Mouse (Mus musculus): ENCODE data around the gene Tbc1d7. TPM values are rescaled to one million over a fixed set of nuclear protein-coding genes. Genes with fewer than 3 reads are reported as not detected.
A peak's percentile ranks its signal among the peaks of the same experiment; 100 is the strongest.

Tbc1d7 gene
- polyA plus RNA-seq, 1 experiment: 8.6 TPM

- 96% methylated on average over 12 of the region's 12 CpGs for WGBS
- DNase-seq: no peak
- Histone ChIP-seq H3K4me3 (ENCODE audit: control insufficient read depth, insufficient read depth, low read length) (no peak overlapping the region), H3K27ac (ENCODE audit: control insufficient read depth, insufficient read depth, low read length) (no peak overlapping the region), H3K4me1 (replicated peaks; ENCODE audit: control insufficient read depth, insufficient read depth, low read length) (peaks cover 9% of the 10 kb centered on the region; the same call in 1 of the 2 replicates), H3K36me3 (ENCODE audit: control insufficient read depth, insufficient read depth, low read length) (no peaks in the 10 kb centered on the region), H3K27me3 (ENCODE audit: control insufficient read depth, insufficient read depth, low read length) (no peaks in the 10 kb centered on the region)
- no peak for TF ChIP-seq CTCF (IDR thresholded peaks at IDR 0.05; ENCODE audit: borderline replicate concordance, control insufficient read depth, extremely low read depth, insufficient read depth, low read length, poor library complexity)
Observed at GRCm38 (mm10) chr13:43206118-43206683, 34.9 kb upstream of the Tbc1d7 start.

GRCm38 (mm10) chr13:43203641-43204040 lies 32.3 kb upstream of the Tbc1d7 start:
- H3K36me3 ChIP-seq (ENCODE audit: control insufficient read depth, insufficient read depth, low read length): no peaks in the 10 kb centered on the region
- WGBS: 62% methylated on average over 5 of the region's 5 CpGs
- DNase-seq: no peak

GRCm38 (mm10) chr13:43203234-43203633 lies 31.9 kb upstream of the Tbc1d7 start:
- no peak overlapping the region for H3K4me3 ChIP-seq (ENCODE audit: control insufficient read depth, insufficient read depth, low read length)
- H3K27ac ChIP-seq (ENCODE audit: control insufficient read depth, insufficient read depth, low read length): no peak overlapping the region
- H3K27me3 ChIP-seq (ENCODE audit: control insufficient read depth, insufficient read depth, low read length): no peaks in the 10 kb centered on the region
- TF ChIP-seq POLR2A (IDR thresholded peaks at IDR 0.05; ENCODE audit: control insufficient read depth, extremely low read depth, insufficient read depth, low read length, poor library complexity) (no peak), CTCF (IDR thresholded peaks at IDR 0.05; ENCODE audit: borderline replicate concordance, control insufficient read depth, extremely low read depth, insufficient read depth, low read length, poor library complexity) (no peak)
- H3K4me1 ChIP-seq (replicated peaks; ENCODE audit: control insufficient read depth, insufficient read depth, low read length): peaks cover 4% of the 10 kb centered on the region; the same call in 1 of the 2 replicates
- H3K36me3 ChIP-seq (ENCODE audit: control insufficient read depth, insufficient read depth, low read length): no peaks in the 10 kb centered on the region
- no peak for DNase-seq
- 95% methylated on average over 7 of the region's 7 CpGs for WGBS

More at GRCm38 (mm10) chr13:43203641-43204040, 32.3 kb upstream of the Tbc1d7 start:
- no peak for TF ChIP-seq POLR2A (IDR thresholded peaks at IDR 0.05; ENCODE audit: control insufficient read depth, extremely low read depth, insufficient read depth, low read length, poor library complexity)
- no peak for TF ChIP-seq CTCF (IDR thresholded peaks at IDR 0.05; ENCODE audit: borderline replicate concordance, control insufficient read depth, extremely low read depth, insufficient read depth, low read length, poor library complexity)
- H3K27ac ChIP-seq (ENCODE audit: control insufficient read depth, insufficient read depth, low read length): no peak overlapping the region
- H3K27me3 ChIP-seq (ENCODE audit: control insufficient read depth, insufficient read depth, low read length): no peaks in the 10 kb centered on the region
- no peak overlapping the region for H3K4me3 ChIP-seq (ENCODE audit: control insufficient read depth, insufficient read depth, low read length)
- H3K4me1 ChIP-seq (replicated peaks; ENCODE audit: control insufficient read depth, insufficient read depth, low read length): peaks cover 4% of the 10 kb centered on the region; the same call in 1 of the 2 replicates

GRCm38 (mm10) chr13:43202351-43202750 lies 31.1 kb upstream of the Tbc1d7 start:
- Histone ChIP-seq H3K4me1 (replicated peaks; ENCODE audit: control insufficient read depth, insufficient read depth, low read length) (peaks cover 4% of the 10 kb centered on the region; the same call in 1 of the 2 replicates), H3K27ac (ENCODE audit: control insufficient read depth, insufficient read depth, low read length) (no peak overlapping the region), H3K36me3 (ENCODE audit: control insufficient read depth, insufficient read depth, low read length) (no peaks in the 10 kb centered on the region), H3K4me3 (ENCODE audit: control insufficient read depth, insufficient read depth, low read length) (no peak overlapping the region), H3K27me3 (ENCODE audit: control insufficient read depth, insufficient read depth, low read length) (no peaks in the 10 kb centered on the region)
- TF ChIP-seq CTCF (IDR thresholded peaks at IDR 0.05; ENCODE audit: borderline replicate concordance, control insufficient read depth, extremely low read depth, insufficient read depth, low read length, poor library complexity) (no peak), POLR2A (IDR thresholded peaks at IDR 0.05; ENCODE audit: control insufficient read depth, extremely low read depth, insufficient read depth, low read length, poor library complexity) (no peak)
- WGBS: 48% methylated on average over 10 of the region's 10 CpGs
- DNase-seq: no peak

GRCm38 (mm10) chr13:43201033-43201432 lies 29.7 kb upstream of the Tbc1d7 start:
- Histone ChIP-seq H3K4me3 (ENCODE audit: control insufficient read depth, insufficient read depth, low read length) (no peak overlapping the region), H3K27me3 (ENCODE audit: control insufficient read depth, insufficient read depth, low read length) (no peaks in the 10 kb centered on the region), H3K4me1 (replicated peaks; ENCODE audit: control insufficient read depth, insufficient read depth, low read length) (peaks cover 4% of the 10 kb centered on the region; the same call in 1 of the 2 replicates), H3K36me3 (ENCODE audit: control insufficient read depth, insufficient read depth, low read length) (no peaks in the 10 kb centered on the region), H3K27ac (ENCODE audit: control insufficient read depth, insufficient read depth, low read length) (no peak overlapping the region)
- peak; percentile 82; the same call in 1 of the 2 replicates for TF ChIP-seq CTCF (IDR thresholded peaks at IDR 0.05; ENCODE audit: borderline replicate concordance, control insufficient read depth, extremely low read depth, insufficient read depth, low read length, poor library complexity)
- no peak for TF ChIP-seq POLR2A (IDR thresholded peaks at IDR 0.05; ENCODE audit: control insufficient read depth, extremely low read depth, insufficient read depth, low read length, poor library complexity)
- DNase-seq: peak; percentile 27
- 77% methylated on average over 22 of the region's 22 CpGs for WGBS

- Histone ChIP-seq H3K4me1 (replicated peaks; ENCODE audit: control insufficient read depth, insufficient read depth, low read length) (peaks cover 4% of the 10 kb centered on the region; the same call in 1 of the 2 replicates), H3K27ac (ENCODE audit: control insufficient read depth, insufficient read depth, low read length) (no peak overlapping the region), H3K36me3 (ENCODE audit: control insufficient read depth, insufficient read depth, low read length) (no peaks in the 10 kb centered on the region), H3K27me3 (ENCODE audit: control insufficient read depth, insufficient read depth, low read length) (no peaks in the 10 kb centered on the region), H3K4me3 (ENCODE audit: control insufficient read depth, insufficient read depth, low read length) (no peak overlapping the region)
- TF ChIP-seq CTCF (IDR thresholded peaks at IDR 0.05; ENCODE audit: borderline replicate concordance, control insufficient read depth, extremely low read depth, insufficient read depth, low read length, poor library complexity) (no peak), POLR2A (IDR thresholded peaks at IDR 0.05; ENCODE audit: control insufficient read depth, extremely low read depth, insufficient read depth, low read length, poor library complexity) (no peak)
- DNase-seq: no peak
- 95% methylated on average over 22 of the region's 22 CpGs for WGBS
Observed at GRCm38 (mm10) chr13:43200473-43200872, 29.2 kb upstream of the Tbc1d7 start.
